Mouse (Mus musculus): ENCODE measurements at regions not wholly inside any gene's neighbourhood (a gene's known extent, or its start where the extent isn't known, plus 50 kb on each side); places are given as distances from the start of the nearest gene placed in this dataset.

- WGBS, result 75% methylated on average over 6 of the region's 6 CpGs
- DNase-seq (ENCODE audit: low read depth in 1 of 2, low spot score in 2 of 2), result no peak
- no peaks in the 10 kb centered on the region for H3K27me3 ChIP-seq (ENCODE audit: control insufficient read depth, insufficient read depth, low read length)
Measured at GRCm38 (mm10) chr10:119146342-119146741, 93.5 kb downstream of the Cand1 start.

DNA sequence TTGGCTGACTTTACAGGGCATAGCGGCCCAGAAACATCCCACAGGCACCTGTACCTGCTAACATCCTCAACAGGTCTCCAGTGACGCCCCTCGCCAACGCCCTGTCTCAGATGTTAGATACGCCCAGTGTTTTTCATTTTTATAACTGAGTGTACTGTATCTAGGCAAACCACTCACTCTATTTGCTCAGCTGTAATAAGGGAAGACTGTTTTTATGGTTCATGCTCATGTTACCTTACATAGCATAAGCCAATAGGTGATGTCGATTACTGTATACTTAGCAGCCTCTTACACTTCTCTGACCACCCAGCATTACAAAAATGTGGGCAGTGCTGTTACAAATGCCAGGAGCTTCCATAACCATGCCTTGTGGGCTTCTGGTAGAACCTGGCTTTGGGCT lies 97.0 kb downstream of the Cand1 start:
- 91% methylated on average over 6 of the region's 6 CpGs for WGBS
- Histone ChIP-seq H3K4me1 (ENCODE audit: control insufficient read depth, insufficient read depth, insufficient read length) (no peaks in the 10 kb centered on the region), H3K27me3 (ENCODE audit: control insufficient read depth, insufficient read depth, low read length) (no peaks in the 10 kb centered on the region), H3K4me3 (ENCODE audit: extremely low read depth, insufficient read depth, insufficient read length) (no peak overlapping the region), H3K27ac (ENCODE audit: insufficient read depth, low read length) (no peak overlapping the region), H3K36me3 (ENCODE audit: control insufficient read depth, insufficient read depth, low read length) (no peaks in the 10 kb centered on the region)
- TF ChIP-seq CTCF (IDR thresholded peaks at IDR 0.05; ENCODE audit: extremely low read depth, insufficient read depth, insufficient read length, insufficient replicate concordance), result no peak
- TF ChIP-seq POLR2A (IDR thresholded peaks at IDR 0.05; ENCODE audit: low read depth, low read length), result no peak
- DNase-seq (ENCODE audit: low read depth in 1 of 2, low spot score in 2 of 2), result no peak

More at GRCm38 (mm10) chr10:119146342-119146741, 93.5 kb downstream of the Cand1 start:
- H3K4me1 ChIP-seq (ENCODE audit: control insufficient read depth, insufficient read depth, insufficient read length), result no peaks in the 10 kb centered on the region
- TF ChIP-seq CTCF (IDR thresholded peaks at IDR 0.05; ENCODE audit: extremely low read depth, insufficient read depth, insufficient read length, insufficient replicate concordance) (no peak), POLR2A (IDR thresholded peaks at IDR 0.05; ENCODE audit: low read depth, low read length) (no peak)
- H3K36me3 ChIP-seq (ENCODE audit: control insufficient read depth, insufficient read depth, low read length), result no peaks in the 10 kb centered on the region
- no peak overlapping the region for H3K27ac ChIP-seq (ENCODE audit: insufficient read depth, low read length)
- H3K4me3 ChIP-seq (ENCODE audit: extremely low read depth, insufficient read depth, insufficient read length), result no peak overlapping the region

DNA sequence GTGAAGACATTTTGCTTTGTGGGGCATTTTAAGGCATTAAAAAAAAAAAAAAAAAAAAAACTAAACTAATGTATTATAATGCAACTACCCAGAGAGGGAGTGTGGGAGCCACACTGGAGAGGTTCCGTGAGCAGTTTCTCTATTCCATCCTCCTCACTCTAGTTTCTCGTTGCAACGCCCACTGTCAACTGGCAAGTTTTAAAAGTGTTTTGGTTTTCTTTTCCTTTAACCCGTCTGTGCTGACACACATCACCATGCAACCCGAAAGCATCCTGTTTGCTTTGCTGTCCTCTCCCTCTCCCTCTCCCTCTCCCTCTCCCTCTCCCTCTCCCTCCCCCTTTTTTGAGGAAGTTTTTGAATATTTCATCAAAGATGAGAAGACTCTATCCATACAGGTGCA lies 97.5 kb downstream of the Cand1 start:
- Histone ChIP-seq H3K27ac (ENCODE audit: insufficient read depth, low read length) (no peak overlapping the region), H3K4me1 (ENCODE audit: control insufficient read depth, insufficient read depth, insufficient read length) (no peaks in the 10 kb centered on the region), H3K27me3 (ENCODE audit: control insufficient read depth, insufficient read depth, low read length) (no peaks in the 10 kb centered on the region), H3K4me3 (ENCODE audit: extremely low read depth, insufficient read depth, insufficient read length) (no peak overlapping the region), H3K36me3 (ENCODE audit: control insufficient read depth, insufficient read depth, low read length) (no peaks in the 10 kb centered on the region)
- WGBS, result 32% methylated on average over 5 of the region's 5 CpGs
- TF ChIP-seq POLR2A (IDR thresholded peaks at IDR 0.05; ENCODE audit: low read depth, low read length), result no peak
- no peak for TF ChIP-seq CTCF (IDR thresholded peaks at IDR 0.05; ENCODE audit: extremely low read depth, insufficient read depth, insufficient read length, insufficient replicate concordance)
- DNase-seq (ENCODE audit: low read depth in 1 of 2, low spot score in 2 of 2), result no peak

- TF ChIP-seq CTCF (IDR thresholded peaks at IDR 0.05; ENCODE audit: extremely low read depth, insufficient read depth, insufficient read length, insufficient replicate concordance) (no peak), POLR2A (IDR thresholded peaks at IDR 0.05; ENCODE audit: low read depth, low read length) (no peak)
- Histone ChIP-seq H3K27ac (ENCODE audit: insufficient read depth, low read length) (no peak overlapping the region), H3K27me3 (ENCODE audit: control insufficient read depth, insufficient read depth, low read length) (no peaks in the 10 kb centered on the region), H3K36me3 (ENCODE audit: control insufficient read depth, insufficient read depth, low read length) (no peaks in the 10 kb centered on the region), H3K4me1 (ENCODE audit: control insufficient read depth, insufficient read depth, insufficient read length) (no peaks in the 10 kb centered on the region), H3K4me3 (ENCODE audit: extremely low read depth, insufficient read depth, insufficient read length) (no peak overlapping the region)
- WGBS, result 90% methylated on average over 6 of the region's 6 CpGs
- no peak for DNase-seq (ENCODE audit: low read depth in 1 of 2, low spot score in 2 of 2)
Measured at GRCm38 (mm10) chr10:119138237-119138636, 101.6 kb downstream of the Cand1 start.

DNA sequence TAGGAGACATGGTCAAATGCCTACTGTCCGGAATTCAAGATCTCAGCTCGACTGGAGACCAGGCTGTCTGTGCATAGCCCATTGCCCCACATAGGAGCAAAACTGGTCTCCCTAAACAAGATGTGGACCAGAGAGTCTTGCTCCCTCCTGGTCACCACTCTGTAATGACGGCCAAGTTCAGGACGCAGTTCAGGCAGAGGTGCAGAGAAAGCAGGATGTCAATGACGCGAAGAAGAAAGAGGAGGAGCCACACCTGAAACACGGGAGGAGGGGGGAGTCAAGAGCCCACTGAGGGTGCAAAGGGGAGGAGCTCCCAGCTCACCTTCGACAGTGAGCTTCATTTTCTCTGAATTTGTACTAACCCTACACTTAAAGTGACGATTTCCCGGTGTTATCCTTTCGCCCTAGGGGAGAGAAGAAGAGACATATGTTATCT lies 104.3 kb downstream of the Cand1 start:
- Histone ChIP-seq H3K36me3 (ENCODE audit: control insufficient read depth, insufficient read depth, low read length) (no peaks in the 10 kb centered on the region), H3K27ac (ENCODE audit: insufficient read depth, low read length) (no peak overlapping the region), H3K27me3 (ENCODE audit: control insufficient read depth, insufficient read depth, low read length) (no peaks in the 10 kb centered on the region), H3K4me1 (ENCODE audit: control insufficient read depth, insufficient read depth, insufficient read length) (no peaks in the 10 kb centered on the region), H3K4me3 (ENCODE audit: extremely low read depth, insufficient read depth, insufficient read length) (no peak overlapping the region)
- TF ChIP-seq CTCF (IDR thresholded peaks at IDR 0.05; ENCODE audit: extremely low read depth, insufficient read depth, insufficient read length, insufficient replicate concordance) (no peak), POLR2A (IDR thresholded peaks at IDR 0.05; ENCODE audit: low read depth, low read length) (no peak)
- WGBS, result 74% methylated on average over 11 of the region's 11 CpGs
- DNase-seq (ENCODE audit: low read depth in 1 of 2, low spot score in 2 of 2), result no peak

GRCm38 (mm10) chr10:119134797-119135488 lies 104.9 kb downstream of the Cand1 start:
- TF ChIP-seq POLR2A (IDR thresholded peaks at IDR 0.05; ENCODE audit: low read depth, low read length) (no peak), CTCF (IDR thresholded peaks at IDR 0.05; ENCODE audit: extremely low read depth, insufficient read depth, insufficient read length, insufficient replicate concordance) (no peak)
- WGBS, result 84% methylated on average over 10 of the region's 10 CpGs

GRCm38 (mm10) chr10:119131977-119132376 lies 107.9 kb downstream of the Cand1 start:
- DNase-seq (ENCODE audit: low read depth in 1 of 2, low spot score in 2 of 2), result no peak
- 87% methylated on average over 16 of the region's 16 CpGs for WGBS
- H3K27ac ChIP-seq (ENCODE audit: insufficient read depth, low read length), result no peak overlapping the region
- H3K4me1 ChIP-seq (ENCODE audit: control insufficient read depth, insufficient read depth, insufficient read length), result no peaks in the 10 kb centered on the region
- H3K4me3 ChIP-seq (ENCODE audit: extremely low read depth, insufficient read depth, insufficient read length), result no peak overlapping the region
- TF ChIP-seq CTCF (IDR thresholded peaks at IDR 0.05; ENCODE audit: extremely low read depth, insufficient read depth, insufficient read length, insufficient replicate concordance) (no peak), POLR2A (IDR thresholded peaks at IDR 0.05; ENCODE audit: low read depth, low read length) (no peak)
- no peaks in the 10 kb centered on the region for H3K36me3 ChIP-seq (ENCODE audit: control insufficient read depth, insufficient read depth, low read length)
- no peaks in the 10 kb centered on the region for H3K27me3 ChIP-seq (ENCODE audit: control insufficient read depth, insufficient read depth, low read length)

More at GRCm38 (mm10) chr10:119134797-119135488, 104.9 kb downstream of the Cand1 start:
- H3K36me3 ChIP-seq (ENCODE audit: control insufficient read depth, insufficient read depth, low read length), result no peaks in the 10 kb centered on the region
- no peak overlapping the region for H3K4me3 ChIP-seq (ENCODE audit: extremely low read depth, insufficient read depth, insufficient read length)
- no peaks in the 10 kb centered on the region for H3K4me1 ChIP-seq (ENCODE audit: control insufficient read depth, insufficient read depth, insufficient read length)
- no peak overlapping the region for H3K27ac ChIP-seq (ENCODE audit: insufficient read depth, low read length)
- no peaks in the 10 kb centered on the region for H3K27me3 ChIP-seq (ENCODE audit: control insufficient read depth, insufficient read depth, low read length)
- DNase-seq (ENCODE audit: low read depth in 1 of 2, low spot score in 2 of 2), result no peak
